ENCODE assay signal across 8 mouse cellular contexts in genomic region chr4:43519956-43520355, GRCm38 (mm10). TPM values are rescaled to one million over a fixed set of nuclear protein-coding genes. Genes with fewer than 3 reads are reported as not detected.
DNase-seq lines count a peak whose midpoint lies in the region; ATAC-seq and TF ChIP-seq lines count a peak whose summit lies in the region.

No protein-coding gene starts in this region.

- no peaks in the 10 kb centered on the region for H3K9me3 ChIP-seq in forebrain, embryonic 10.5 days
- no peaks in the 10 kb centered on the region for H3K9me3 ChIP-seq in heart, embryonic 14.5 days (ENCODE audit: control insufficient read depth, low read length)
- H3K9me3 ChIP-seq in kidney, embryonic 16.5 days (ENCODE audit: low read length) = no peaks in the 10 kb centered on the region
- no peaks in the 10 kb centered on the region for H3K9me3 ChIP-seq in limb, embryonic 15.5 days
- H3K9me3 ChIP-seq in midbrain, postnatal 0 days (ENCODE audit: low read length) = no peaks in the 10 kb centered on the region

- peak overlapping the region; percentile 87 for H3K9ac ChIP-seq in heart, embryonic 14.5 days (ENCODE audit: low read length)
- peak overlapping the region; percentile 37; the same call in 1 of the 2 replicates for H3K9ac ChIP-seq in kidney, embryonic 16.5 days (replicated peaks; ENCODE audit: low read length)
- H3K9ac ChIP-seq in limb, embryonic 15.5 days = no peak overlapping the region
- H3K9ac ChIP-seq in midbrain, postnatal 0 days (replicated peaks; ENCODE audit: low read length, poor library complexity, severe bottlenecking) = no peak overlapping the region

- peak; percentile 80 for DNase-seq in 416B (ENCODE audit: low read depth)
- peak; percentile 91 for DNase-seq in brain, embryonic 14.5 days (ENCODE audit: low read depth)
- peak; percentile 85 for DNase-seq in forebrain, embryonic 10.5 days (ENCODE audit: extremely low spot score, low spot score)
- DNase-seq in midbrain, postnatal 0 days (ENCODE audit: low spot score) = peak; percentile 90
- peak; percentile 64 to 87 for DNase-seq in spleen, adult 2 months (ENCODE audit: low read depth in 1 of 2, low spot score in 2 of 2)

- TF ChIP-seq POLR2A in brain, embryonic 14.5 days (IDR thresholded peaks at IDR 0.05; ENCODE audit: borderline replicate concordance, extremely low read depth, insufficient read depth, insufficient read length, poor library complexity, severe bottlenecking) = no peak
- TF ChIP-seq POLR2A in spleen, adult 2 months (IDR thresholded peaks at IDR 0.05; ENCODE audit: low read depth, low read length) = no peak

- no peaks in the 10 kb centered on the region for H3K36me3 ChIP-seq in forebrain, embryonic 10.5 days (replicated peaks)
- peaks cover 47% of the 10 kb centered on the region for H3K36me3 ChIP-seq in heart, embryonic 14.5 days (ENCODE audit: control insufficient read depth, insufficient read depth, low read length)
- H3K36me3 ChIP-seq in kidney, embryonic 16.5 days (ENCODE audit: insufficient read depth, low read length) = peaks cover 5% of the 10 kb centered on the region; the same call in 1 of the 2 replicates
- peaks cover 12% of the 10 kb centered on the region for H3K36me3 ChIP-seq in limb, embryonic 15.5 days
- H3K36me3 ChIP-seq in midbrain, postnatal 0 days (ENCODE audit: insufficient read depth, low read length) = no peaks in the 10 kb centered on the region
- no peaks in the 10 kb centered on the region for H3K36me3 ChIP-seq in spleen, adult 2 months (ENCODE audit: control insufficient read depth, insufficient read depth, low read length)

- 17% methylated on average over 6 of the region's 6 CpGs for whole genome bisulfite sequencing in forebrain, embryonic 10.5 days
- WGBS in heart, embryonic 14.5 days = 19% methylated on average over 6 of the region's 6 CpGs
- 6% methylated on average over 6 of the region's 6 CpGs for WGBS in kidney, embryonic 16.5 days
- WGBS in limb, embryonic 15.5 days = 11% methylated on average over 6 of the region's 6 CpGs
- 15% methylated on average over 6 of the region's 6 CpGs for WGBS in midbrain, postnatal 0 days
- 30% methylated on average over 6 of the region's 6 CpGs for WGBS in spleen, adult 2 months

- H3K4me2 ChIP-seq in heart, embryonic 14.5 days (ENCODE audit: low read length) = peak overlapping the region; percentile 94
- peak overlapping the region; percentile 81 for H3K4me2 ChIP-seq in kidney, embryonic 16.5 days (replicated peaks; ENCODE audit: low read depth, low read length)
- peak overlapping the region; percentile 31 for H3K4me2 ChIP-seq in limb, embryonic 15.5 days
- H3K4me2 ChIP-seq in midbrain, postnatal 0 days (ENCODE audit: low read depth, low read length, poor library complexity, severe bottlenecking) = peak overlapping the region; percentile 28

- 0 out of 2 replicates have a peak, but pooled peaks have one; percentile 37 for ATAC-seq in heart, embryonic 14.5 days (ENCODE audit: insufficient number of reproducible peaks, insufficient read depth, low FRiP score, low read depth)
- no peak for ATAC-seq in kidney, embryonic 16.5 days (ENCODE audit: low FRiP score, low TSS enrichment)
- no peak for ATAC-seq in limb, embryonic 15.5 days (ENCODE audit: insufficient number of reproducible peaks, low FRiP score, low TSS enrichment, low read depth)
- peak; percentile 66; the same call in 1 of the 2 replicates for ATAC-seq in midbrain, postnatal 0 days (ENCODE audit: low FRiP score)

- H3K27ac ChIP-seq in forebrain, embryonic 10.5 days = no peak overlapping the region
- H3K27ac ChIP-seq in heart, embryonic 14.5 days (replicated peaks in 1 of 2; ENCODE audit: control insufficient read depth in 1 of 2, insufficient read depth in 1 of 2, low read depth in 2 of 2, low read length in 2 of 2) = peak overlapping the region; percentile 6 to 55; a peak in 2 of 4 replicates
- H3K27ac ChIP-seq in kidney, embryonic 16.5 days (ENCODE audit: low read length) = no peak overlapping the region; the same call in 1 of the 2 replicates
- H3K27ac ChIP-seq in limb, embryonic 15.5 days = no peak overlapping the region
- no peak overlapping the region for H3K27ac ChIP-seq in midbrain, postnatal 0 days (ENCODE audit: low read depth, low read length)
- H3K27ac ChIP-seq in spleen, adult 2 months (ENCODE audit: insufficient read depth, low read length) = no peak overlapping the region

- peaks cover 82% of the 10 kb centered on the region for H3K27me3 ChIP-seq in forebrain, embryonic 10.5 days (ENCODE audit: poor library complexity, severe bottlenecking)
- H3K27me3 ChIP-seq in heart, embryonic 14.5 days (ENCODE audit: control insufficient read depth, insufficient read depth, low read length) = no peaks in the 10 kb centered on the region
- H3K27me3 ChIP-seq in kidney, embryonic 16.5 days (ENCODE audit: insufficient read depth, low read length) = peaks cover 18% of the 10 kb centered on the region
- H3K27me3 ChIP-seq in limb, embryonic 15.5 days = 0 out of 2 replicates have a peak, but pooled peaks cover 8% of the 10 kb centered on the region
- H3K27me3 ChIP-seq in midbrain, postnatal 0 days (ENCODE audit: insufficient read depth, low read length) = peaks cover 15% of the 10 kb centered on the region
- H3K27me3 ChIP-seq in spleen, adult 2 months (ENCODE audit: control insufficient read depth, insufficient read depth, low read length) = peaks cover 11% of the 10 kb centered on the region

- no peak for TF ChIP-seq CTCF in brain, embryonic 14.5 days (IDR thresholded peaks at IDR 0.05; ENCODE audit: borderline replicate concordance, extremely low read depth, insufficient read depth, insufficient read length)
- no peak for TF ChIP-seq CTCF in midbrain, postnatal 0 days (IDR thresholded peaks at IDR 0.05)
- TF ChIP-seq CTCF in spleen, adult 2 months (IDR thresholded peaks at IDR 0.05; ENCODE audit: extremely low read depth, insufficient read depth, insufficient read length, insufficient replicate concordance) = no peak

- H3K4me1 ChIP-seq in forebrain, embryonic 10.5 days = peaks cover 57% of the 10 kb centered on the region
- H3K4me1 ChIP-seq in heart, embryonic 14.5 days (ENCODE audit: control insufficient read depth in 2 of 2, insufficient read depth in 2 of 2, low read length in 2 of 2) = peaks cover 24 to 55% of the 10 kb centered on the region in 2 experiments
- peaks cover 55% of the 10 kb centered on the region for H3K4me1 ChIP-seq in kidney, embryonic 16.5 days (ENCODE audit: insufficient read depth, low read length)
- H3K4me1 ChIP-seq in limb, embryonic 15.5 days = peaks cover 51% of the 10 kb centered on the region
- H3K4me1 ChIP-seq in midbrain, postnatal 0 days (ENCODE audit: insufficient read depth, low read length) = peaks cover 7% of the 10 kb centered on the region; the same call in 1 of the 2 replicates
- peaks cover 8% of the 10 kb centered on the region; the same call in 1 of the 2 replicates for H3K4me1 ChIP-seq in spleen, adult 2 months (ENCODE audit: control insufficient read depth, insufficient read depth, insufficient read length)

- peak overlapping the region; percentile 33 for H3K4me3 ChIP-seq in forebrain, embryonic 10.5 days
- peak overlapping the region; percentile 9 to 20; a peak in 2 of 4 replicates for H3K4me3 ChIP-seq in heart, embryonic 14.5 days (ENCODE audit: control insufficient read depth in 1 of 2, insufficient read depth in 1 of 2, low read depth in 1 of 2, low read length in 2 of 2)
- H3K4me3 ChIP-seq in kidney, embryonic 16.5 days (ENCODE audit: low read length) = peak overlapping the region; percentile 37
- 0 out of 2 replicates have a peak overlapping the region, but pooled peaks have one; percentile 7 for H3K4me3 ChIP-seq in limb, embryonic 15.5 days
- H3K4me3 ChIP-seq in midbrain, postnatal 0 days (ENCODE audit: low read depth, low read length) = 0 out of 2 replicates have a peak overlapping the region, but pooled peaks have one; percentile 5
- no peak overlapping the region for H3K4me3 ChIP-seq in spleen, adult 2 months (ENCODE audit: extremely low read depth, insufficient read depth, insufficient read length)

RNA-seq across cellular contexts. Expression of gene Tpm2, which starts 3.6 kb away (rescaled TPM):
- 9.0 and 12.1 TPM in 2 replicates for polyA plus RNA-seq in brain, embryonic 14.5 days (2012; rRNA removed)
- polyA plus RNA-seq in forebrain, embryonic 10.5 days (2016; fragmentation: Nextera tagmentation; extraction: Ambion mirVana) = 40.0 and 42.6 TPM in 2 replicates
- 142 and 159 TPM in 2 replicates for polyA plus RNA-seq in heart, embryonic 14.5 days (2014; fragmentation: Nextera tagmentation; extraction: Ambion mirVana)
- polyA plus RNA-seq in kidney, embryonic 16.5 days (2015; fragmentation: Nextera tagmentation; extraction: Ambion mirVana) = 233 and 312 TPM in 2 replicates
- 394 and 952 TPM in 2 replicates for polyA plus RNA-seq in limb, embryonic 15.5 days (2015; fragmentation: Nextera tagmentation; extraction: Ambion mirVana)
- 1.5 and 3.1 TPM in 2 replicates for total RNA-seq in midbrain, postnatal 0 days (2014; rRNA removed)
- polyA plus RNA-seq in midbrain, postnatal 0 days (2015; fragmentation: Nextera tagmentation; extraction: Ambion mirVana) = 6.2 and 6.6 TPM in 2 replicates
- polyA plus RNA-seq in spleen, adult 2 months (2012; rRNA removed) = 11.8 and 13.8 TPM in 2 replicates

RNA-seq across cellular contexts. Expression of gene Car9, which starts 13.2 kb away (rescaled TPM):
- polyA plus RNA-seq in brain, embryonic 14.5 days (2012; rRNA removed) = 0.14 and 0.37 TPM in 2 replicates
- 0.60 and 1.1 TPM in 2 replicates for polyA plus RNA-seq in forebrain, embryonic 10.5 days (2016; fragmentation: Nextera tagmentation; extraction: Ambion mirVana)
- polyA plus RNA-seq in heart, embryonic 14.5 days (2014; fragmentation: Nextera tagmentation; extraction: Ambion mirVana) = 2.1 and 2.4 TPM in 2 replicates
- polyA plus RNA-seq in kidney, embryonic 16.5 days (2015; fragmentation: Nextera tagmentation; extraction: Ambion mirVana) = 1.5 and 2.7 TPM in 2 replicates
- polyA plus RNA-seq in limb, embryonic 15.5 days (2015; fragmentation: Nextera tagmentation; extraction: Ambion mirVana) = 4.1 and 6.8 TPM in 2 replicates
- 0.05 and 0.52 TPM in 2 replicates for total RNA-seq in midbrain, postnatal 0 days (2014; rRNA removed)
- polyA plus RNA-seq in midbrain, postnatal 0 days (2015; fragmentation: Nextera tagmentation; extraction: Ambion mirVana) = 0.69 and 1.1 TPM in 2 replicates
- polyA plus RNA-seq in spleen, adult 2 months (2012; rRNA removed) = 2.0 TPM in 2 replicates

RNA-seq across cellular contexts. Expression of gene Arhgef39, which starts 20.5 kb away (rescaled TPM):
- 19.5 and 66.1 TPM in 2 replicates for polyA plus RNA-seq in brain, embryonic 14.5 days (2012; rRNA removed)
- polyA plus RNA-seq in forebrain, embryonic 10.5 days (2016; fragmentation: Nextera tagmentation; extraction: Ambion mirVana) = 54.6 and 56.7 TPM in 2 replicates
- 28.7 and 31.0 TPM in 2 replicates for polyA plus RNA-seq in heart, embryonic 14.5 days (2014; fragmentation: Nextera tagmentation; extraction: Ambion mirVana)
- polyA plus RNA-seq in kidney, embryonic 16.5 days (2015; fragmentation: Nextera tagmentation; extraction: Ambion mirVana) = 45.3 and 47.7 TPM in 2 replicates
- polyA plus RNA-seq in limb, embryonic 15.5 days (2015; fragmentation: Nextera tagmentation; extraction: Ambion mirVana) = 35.2 and 37.5 TPM in 2 replicates
- total RNA-seq in midbrain, postnatal 0 days (2014; rRNA removed) = 1.3 and 16.1 TPM in 2 replicates
- 2.3 and 2.8 TPM in 2 replicates for polyA plus RNA-seq in midbrain, postnatal 0 days (2015; fragmentation: Nextera tagmentation; extraction: Ambion mirVana)
- polyA plus RNA-seq in spleen, adult 2 months (2012; rRNA removed) = 12.7 and 16.8 TPM in 2 replicates

RNA-seq across cellular contexts. Expression of gene Ccdc107, which starts 27.3 kb away (rescaled TPM):
- 100.0 and 137 TPM in 2 replicates for polyA plus RNA-seq in brain, embryonic 14.5 days (2012; rRNA removed)
- polyA plus RNA-seq in forebrain, embryonic 10.5 days (2016; fragmentation: Nextera tagmentation; extraction: Ambion mirVana) = 42.2 and 43.9 TPM in 2 replicates
- 76.5 and 85.8 TPM in 2 replicates for polyA plus RNA-seq in heart, embryonic 14.5 days (2014; fragmentation: Nextera tagmentation; extraction: Ambion mirVana)
- polyA plus RNA-seq in kidney, embryonic 16.5 days (2015; fragmentation: Nextera tagmentation; extraction: Ambion mirVana) = 73.5 and 89.4 TPM in 2 replicates
- 78.9 and 81.9 TPM in 2 replicates for polyA plus RNA-seq in limb, embryonic 15.5 days (2015; fragmentation: Nextera tagmentation; extraction: Ambion mirVana)
- total RNA-seq in midbrain, postnatal 0 days (2014; rRNA removed) = 74.0 and 77.4 TPM in 2 replicates
- 107 and 120 TPM in 2 replicates for polyA plus RNA-seq in midbrain, postnatal 0 days (2015; fragmentation: Nextera tagmentation; extraction: Ambion mirVana)
- 85.4 and 191 TPM in 2 replicates for polyA plus RNA-seq in spleen, adult 2 months (2012; rRNA removed)

RNA-seq across cellular contexts. Expression of gene Sit1, which starts 36.4 kb away (rescaled TPM):
- not detected in 2 replicates for polyA plus RNA-seq in brain, embryonic 14.5 days (2012; rRNA removed)
- polyA plus RNA-seq in forebrain, embryonic 10.5 days (2016; fragmentation: Nextera tagmentation; extraction: Ambion mirVana) = not detected in 2 replicates
- polyA plus RNA-seq in heart, embryonic 14.5 days (2014; fragmentation: Nextera tagmentation; extraction: Ambion mirVana) = not detected in 2 replicates
- not detected in 2 replicates for polyA plus RNA-seq in kidney, embryonic 16.5 days (2015; fragmentation: Nextera tagmentation; extraction: Ambion mirVana)
- not detected in 2 replicates for polyA plus RNA-seq in limb, embryonic 15.5 days (2015; fragmentation: Nextera tagmentation; extraction: Ambion mirVana)
- not detected in 2 replicates for total RNA-seq in midbrain, postnatal 0 days (2014; rRNA removed)
- not detected in 2 replicates for polyA plus RNA-seq in midbrain, postnatal 0 days (2015; fragmentation: Nextera tagmentation; extraction: Ambion mirVana)
- polyA plus RNA-seq in spleen, adult 2 months (2012; rRNA removed) = 15.3 and 17.1 TPM in 2 replicates

Comparison
In these comparisons a context has a peak if more than half of its experiments do, and no peak if none do; other contexts are left out.
1. H3K27ac ChIP-seq: peak in heart, embryonic 14.5 days (2 of 2); none in forebrain, embryonic 10.5 days (single experiment), kidney, embryonic 16.5 days (single experiment), limb, embryonic 15.5 days (single experiment), midbrain, postnatal 0 days (single experiment) and spleen, adult 2 months (single experiment).
2. ATAC-seq: peak in heart, embryonic 14.5 days (single experiment) and midbrain, postnatal 0 days (single experiment); none in kidney, embryonic 16.5 days (single experiment) and limb, embryonic 15.5 days (single experiment).
3. H3K4me2 ChIP-seq: peak in every context shown above with its lines; median percentile 94 in heart, embryonic 14.5 days; 81 in kidney, embryonic 16.5 days; 31 in limb, embryonic 15.5 days; 28 in midbrain, postnatal 0 days.
4. H3K9ac ChIP-seq: peak in heart, embryonic 14.5 days (single experiment) and kidney, embryonic 16.5 days (single experiment); none in limb, embryonic 15.5 days (single experiment) and midbrain, postnatal 0 days (single experiment).
5. Peak in every context shown above with its lines, with median percentiles within 50 percentile points of each other: DNase-seq.